In the genomic region with DNA sequence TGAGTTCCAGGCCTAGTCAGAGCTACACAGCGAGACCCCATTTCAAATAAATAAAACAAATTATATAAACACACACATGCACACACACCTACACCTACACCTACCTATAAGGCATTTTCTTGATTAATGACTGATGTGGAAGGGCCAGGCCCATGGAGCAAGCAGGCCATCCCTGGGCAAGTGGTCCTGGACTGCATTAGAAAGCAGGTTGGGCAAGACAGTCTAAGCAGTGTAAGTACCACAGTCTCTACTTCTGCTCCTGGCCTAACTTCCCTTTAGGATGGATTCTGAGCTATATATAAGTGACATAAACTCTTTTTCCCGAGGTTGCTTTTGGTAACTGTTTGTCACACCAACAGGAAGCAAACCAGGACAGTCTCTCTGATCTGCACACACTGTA, we compare ENCODE assay signal across 14 mouse cellular contexts.
"Had no signal": no experiment of that assay in that cellular context is flagged by ENCODE, and none has a peak within 500 bp of the region (broad histone marks: within the 10 kb centered on the region; RNA-seq: fewer than 3 reads in every experiment).

No protein-coding gene starts in this region.

- H3K27me3 ChIP-seq: limb, embryonic 13.5 days; liver, embryonic 12.5 days; neural tube, embryonic 15.5 days had no signal

- H3K9me3 ChIP-seq: limb, embryonic 13.5 days; liver, embryonic 12.5 days; midbrain, embryonic 10.5 days; neural tube, embryonic 15.5 days had no signal

- DNase-seq: kidney, adult 8-10 months; kidney, postnatal 25 days; layer of hippocampus, adult 9-11 months; layer of hippocampus, postnatal 36 days; lung, adult 18-20 months; midbrain, embryonic 14.5 days; right cerebral cortex, adult 18-20 months; thymus, postnatal 4 days had no signal

- H3K4me3 ChIP-seq: limb, embryonic 13.5 days; liver, embryonic 12.5 days; midbrain, embryonic 10.5 days; myocyte; neural tube, embryonic 15.5 days had no signal

- H3K4me2 ChIP-seq: liver, embryonic 12.5 days; neural tube, embryonic 15.5 days had no signal

- ATAC-seq: liver, embryonic 12.5 days had no signal

- H3K36me3 ChIP-seq: limb, embryonic 13.5 days; neural tube, embryonic 15.5 days had no signal

- H3K27ac ChIP-seq: limb, embryonic 13.5 days; liver, embryonic 12.5 days; midbrain, embryonic 10.5 days; neural tube, embryonic 15.5 days; stomach, postnatal 0 days had no signal

- H3K9ac ChIP-seq: limb, embryonic 13.5 days; liver, embryonic 12.5 days; neural tube, embryonic 15.5 days had no signal
